Mouse (Mus musculus) left cerebral cortex, postnatal 36 days (tissue): ENCODE results near the gene Tlr9. TPM values are rescaled to one million over a fixed set of nuclear protein-coding genes. Genes with fewer than 3 reads are reported as not detected.

Source experiments
- DNase-seq, 2 experiments: peaks; one replicate each; pipeline ENCODE4 v3.0.0; 2021 to 2022; ENCODE audit warnings: low spot score in 2 of 2, mixed read lengths in 1 of 2
- intact Hi-C: fragments of 180-260 bp; cut with DNase I; formaldehyde crosslinking; loops from one replicate; pipeline ENCODE4 v1.15.1; 2025
- microRNA-seq: library from miRNA; unstranded; fragments of <30 nt; microRNA quantifications from one replicate; pipeline ENCODE4 v1.2.0, GENCODE M21; 2022
- total RNA-seq, 2 experiments: library from RNA; stranded (reverse); gene quantifications; 2 replicates each; pipeline ENCODE4 v1.2.3; 2021

Tlr9 gene
- total RNA-seq, 2 experiments from 2014 or later, result 0.89 to 1.3 TPM

GRCm38 (mm10) chr9:106261491-106261890 lies 39.1 kb downstream of the Tlr9 start:
- intact Hi-C loops, result no loop called here
- no peak for DNase-seq

- intact Hi-C loops, result no loop called here
- no peak for DNase-seq
Observed at GRCm38 (mm10) chr9:106262075-106262474, 39.7 kb downstream of the Tlr9 start.

- intact Hi-C loops, result no loop called here
- no peak for DNase-seq
Observed at GRCm38 (mm10) chr9:106263381-106263924, 41.1 kb downstream of the Tlr9 start.

GRCm38 (mm10) chr9:106265358-106266075 lies 43.1 kb downstream of the Tlr9 start:
- DNase-seq, result no peak
- intact Hi-C loops, result no loop called here

GRCm38 (mm10) chr9:106266936-106267657 lies 44.7 kb downstream of the Tlr9 start:
- DNase-seq, result no peak
- intact Hi-C loops, result no loop called here

DNA sequence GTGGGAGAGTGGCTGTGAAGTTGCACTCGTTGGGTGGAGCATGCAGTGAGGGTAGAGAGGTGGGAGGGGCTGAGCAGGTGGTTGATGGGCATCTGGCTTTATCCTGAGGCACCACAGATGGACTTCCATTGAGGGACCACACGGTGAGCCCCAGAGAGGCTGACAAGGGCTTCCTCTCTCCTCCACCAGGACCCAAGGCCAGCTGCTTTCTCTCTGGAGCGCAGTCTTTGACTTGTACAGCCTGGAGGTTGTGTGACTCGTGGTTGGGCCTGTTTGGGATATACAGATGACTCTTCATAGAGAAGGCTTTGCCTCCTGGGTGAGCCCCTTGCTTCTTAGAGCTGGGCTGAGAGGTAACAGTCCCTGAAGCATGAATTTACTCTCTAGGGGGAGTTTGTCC lies 46.0 kb downstream of the Tlr9 start:
- intact Hi-C loops, result no loop called here
- no peak for DNase-seq

- intact Hi-C loops, result no loop called here
- DNase-seq, result no peak
Observed at GRCm38 (mm10) chr9:106269076-106269788, 46.8 kb downstream of the Tlr9 start.

DNA sequence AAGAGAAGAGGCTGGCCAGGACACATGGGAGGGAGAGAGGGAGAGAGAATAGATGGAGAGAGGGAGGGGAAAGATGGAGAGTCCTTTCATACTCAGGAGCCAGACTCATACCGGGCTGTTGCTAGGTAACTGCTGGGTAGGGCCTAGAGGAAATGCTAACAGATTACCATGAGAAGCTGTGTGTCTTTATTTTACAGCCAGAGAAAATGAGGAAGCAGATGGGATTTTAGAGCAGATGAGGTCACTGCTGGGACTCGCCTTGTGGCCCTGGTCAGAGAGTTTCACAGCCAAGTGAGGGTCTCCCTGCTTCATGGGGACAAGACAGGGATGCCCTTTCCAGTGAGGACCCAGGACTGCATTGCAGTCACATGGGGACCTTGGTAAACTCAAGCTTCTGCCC lies 47.5 kb downstream of the Tlr9 start:
- no peak for DNase-seq
- intact Hi-C loops, result no loop called here

DNA sequence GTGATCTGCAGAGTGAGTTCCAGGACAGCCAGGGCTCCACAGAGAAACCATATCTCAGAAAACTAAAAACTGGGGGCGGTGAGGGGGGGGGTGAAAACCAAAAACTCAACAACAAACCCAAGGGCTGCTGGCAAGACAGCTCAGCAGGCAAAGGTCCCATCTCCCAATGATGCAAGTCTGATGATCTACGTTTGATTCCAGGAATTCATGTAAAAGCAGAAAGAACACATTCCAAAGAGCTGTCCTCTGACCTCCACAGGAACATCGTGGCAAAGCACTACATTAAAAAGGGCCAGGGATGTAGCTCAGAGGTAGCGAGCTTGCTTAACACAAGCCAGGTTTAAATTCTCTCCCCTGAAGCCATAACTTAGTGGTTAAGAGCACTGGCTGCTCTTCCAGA lies 48.3 kb downstream of the Tlr9 start:
- intact Hi-C loops, result no loop called here
- no peak for DNase-seq

- no peak for DNase-seq
- intact Hi-C loops, result no loop called here
Observed at GRCm38 (mm10) chr9:106272288-106272687, 49.9 kb downstream of the Tlr9 start.

DNA sequence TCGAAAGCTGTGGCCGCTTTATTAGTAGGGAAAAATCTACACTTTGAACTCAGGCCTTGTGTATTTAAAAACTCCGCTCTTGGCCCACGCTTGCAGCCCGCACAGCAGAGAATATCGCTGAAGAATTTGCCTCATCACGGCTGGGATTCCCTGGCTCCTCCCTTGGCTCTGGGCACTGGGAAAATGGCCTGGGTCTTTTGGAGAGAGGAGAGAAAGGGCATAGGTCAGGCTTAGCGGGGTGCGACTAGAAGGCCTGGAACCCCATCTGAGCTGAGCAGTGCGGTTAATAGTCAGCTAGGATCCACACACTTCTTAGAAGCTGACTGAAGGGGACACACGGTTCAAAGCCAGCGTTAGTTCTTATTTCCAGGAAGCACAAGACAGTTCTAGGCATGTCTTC lies 50.9 kb downstream of the Tlr9 start:
- intact Hi-C loops, result no loop called here
- DNase-seq, result no peak

DNA sequence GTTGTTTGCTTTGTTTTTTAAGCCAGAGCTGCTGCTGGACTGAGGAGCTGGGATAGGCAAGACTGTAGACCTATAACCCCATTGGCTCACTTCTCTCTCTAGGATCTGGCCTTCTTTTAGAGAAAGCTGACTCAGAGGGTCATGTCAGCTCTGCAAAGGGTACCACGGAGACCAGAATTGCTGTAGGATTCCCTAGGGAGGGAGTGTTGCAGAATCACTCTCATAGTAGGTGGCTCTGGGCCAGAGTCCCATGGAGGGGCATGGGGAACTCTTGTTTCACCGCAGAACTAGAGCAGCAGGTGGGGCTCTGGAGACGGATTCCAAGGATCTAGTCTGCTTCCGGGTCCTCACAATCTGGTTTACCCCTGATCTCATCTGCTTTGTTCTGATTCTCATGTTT lies 51.4 kb downstream of the Tlr9 start:
- DNase-seq, result no peak
- intact Hi-C loops, result no loop called here

DNA sequence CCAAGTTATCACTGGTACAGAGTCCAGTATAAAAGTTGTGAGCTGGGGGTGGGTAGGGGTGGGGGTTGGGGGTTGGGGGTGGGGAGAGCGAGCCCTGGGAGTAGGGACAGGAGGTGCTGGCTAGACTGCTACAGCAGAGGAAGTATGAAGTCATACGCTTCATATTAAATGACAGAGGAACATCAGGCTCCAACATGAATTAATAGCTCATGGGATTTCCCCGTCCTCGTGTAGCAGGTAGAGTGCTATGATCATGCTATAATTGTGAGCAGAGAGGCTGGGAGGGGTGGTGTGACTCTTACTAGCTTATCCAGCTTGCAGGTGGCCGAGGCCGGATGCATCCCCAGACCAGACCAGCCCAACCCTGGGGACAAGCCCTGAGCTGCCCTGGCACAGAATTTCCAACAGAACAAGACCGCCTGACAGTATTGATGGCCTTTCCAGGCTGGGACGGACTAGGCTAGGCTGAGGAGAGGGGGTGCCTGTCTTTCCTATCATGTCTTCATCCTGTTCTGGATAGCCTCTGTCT lies 52.3 kb downstream of the Tlr9 start:
- no peak for DNase-seq
- intact Hi-C loops, result no loop called here

- DNase-seq, result no peak
- intact Hi-C loops, result no loop called here
Observed at GRCm38 (mm10) chr9:106275806-106276205, 53.4 kb downstream of the Tlr9 start.

Small RNA genes lying within 50 kb of the gene (microRNA-seq; reads per million reads assigned to microRNA genes)
- 89,955 reads per million, percentile 100 among the genes with 10 or more reads in this experiment for gene Mirlet7g

Other genes with a start within 250 kb of the Tlr9 start
- gene Col6a4, start 125.8 kb upstream of the Tlr9 start, total RNA-seq, result 1 to 10 TPM; 1.6 to 3.5 TPM
- gene Glyctk, start 64.5 kb upstream of the Tlr9 start, total RNA-seq, result 1 to 10 TPM; 5.9 to 7.4 TPM
- gene Wdr82, start 51.7 kb upstream of the Tlr9 start, total RNA-seq, result 100 to 1,000 TPM; 127 to 132 TPM
- 10 to 100 TPM; 23.0 to 25.8 TPM for gene Ppm1m, start 22.9 kb upstream of the Tlr9 start, total RNA-seq
- gene Twf2, start 19.5 kb upstream of the Tlr9 start, total RNA-seq, result 10 to 100 TPM; 60.6 to 63.0 TPM
- gene Alas1, start 26.1 kb downstream of the Tlr9 start, total RNA-seq, result 100 to 1,000 TPM; 138 TPM
- gene Poc1a, start 58.5 kb downstream of the Tlr9 start, total RNA-seq, result 10 to 100 TPM; 22.0 to 26.4 TPM
- 100 to 1,000 TPM; 103 to 118 TPM for gene Dusp7, start 146.0 kb downstream of the Tlr9 start, total RNA-seq
- 100 to 1,000 TPM; 278 to 331 TPM for gene Rpl29, start 206.9 kb downstream of the Tlr9 start, total RNA-seq
- gene Acy1, start 215.7 kb downstream of the Tlr9 start, total RNA-seq, result 10 to 100 TPM; 15.4 to 16.0 TPM
- gene Abhd14b, start 224.9 kb downstream of the Tlr9 start, total RNA-seq, result 10 to 100 TPM in 1 of 2 experiments, 1 to 10 TPM in 1; 8.8 to 11.4 TPM
- 10 to 100 TPM; 36.8 to 38.3 TPM for gene Abhd14a, start 225.1 kb downstream of the Tlr9 start, total RNA-seq
- gene Pcbp4, start 230.7 kb downstream of the Tlr9 start, total RNA-seq, result 100 to 1,000 TPM; 181 to 197 TPM
- 10 to 100 TPM in 1 of 2 experiments, 1 to 10 TPM in 1; 7.8 to 13.7 TPM for gene Gpr62, start 243.3 kb downstream of the Tlr9 start, total RNA-seq